Mouse (Mus musculus): ENCODE data around the gene Clcn5. TPM values are rescaled to one million over a fixed set of nuclear protein-coding genes. Genes with fewer than 3 reads are reported as not detected.

The Clcn5 gene
- polyA plus RNA-seq, 1 experiment: 21.2 TPM

GRCm38 (mm10) chrX:7292151-7292768 is 26.9 kb downstream of the Clcn5 start:
- TF ChIP-seq POLR2A (IDR thresholded peaks at IDR 0.05; ENCODE audit: borderline replicate concordance, low read depth, low read length): no peak
- no peak for TF ChIP-seq CTCF (IDR thresholded peaks at IDR 0.05; ENCODE audit: low read depth, low read length)
- H3K27ac ChIP-seq (ENCODE audit: insufficient read depth, low read depth, low read length): peak overlapping the region; percentile 93
- H3K4me1 ChIP-seq (ENCODE audit: control insufficient read depth, insufficient read depth, low read length): peaks cover 29% of the 10 kb centered on the region

GRCm38 (mm10) chrX:7288976-7289375 is 30.2 kb downstream of the Clcn5 start:
- no peak for TF ChIP-seq POLR2A (IDR thresholded peaks at IDR 0.05; ENCODE audit: borderline replicate concordance, low read depth, low read length)
- no peak for TF ChIP-seq CTCF (IDR thresholded peaks at IDR 0.05; ENCODE audit: low read depth, low read length)

More at GRCm38 (mm10) chrX:7292151-7292768, 26.9 kb downstream of the Clcn5 start:
- no peak overlapping the region for H3K4me3 ChIP-seq (ENCODE audit: insufficient read depth, low read length)

GRCm38 (mm10) chrX:7287051-7287734 is 32.0 kb downstream of the Clcn5 start:
- H3K27ac ChIP-seq (ENCODE audit: insufficient read depth, low read depth, low read length): no peak overlapping the region
- TF ChIP-seq CTCF (IDR thresholded peaks at IDR 0.05; ENCODE audit: low read depth, low read length): no peak
- no peak for TF ChIP-seq POLR2A (IDR thresholded peaks at IDR 0.05; ENCODE audit: borderline replicate concordance, low read depth, low read length)
- no peak overlapping the region for H3K4me3 ChIP-seq (ENCODE audit: insufficient read depth, low read length)
- H3K4me1 ChIP-seq (ENCODE audit: control insufficient read depth, insufficient read depth, low read length): peaks cover 17% of the 10 kb centered on the region

More at GRCm38 (mm10) chrX:7288976-7289375, 30.2 kb downstream of the Clcn5 start:
- H3K4me3 ChIP-seq (ENCODE audit: insufficient read depth, low read length): no peak overlapping the region
- H3K27ac ChIP-seq (ENCODE audit: insufficient read depth, low read depth, low read length): peak overlapping the region; percentile 73
- peaks cover 28% of the 10 kb centered on the region for H3K4me1 ChIP-seq (ENCODE audit: control insufficient read depth, insufficient read depth, low read length)

- TF ChIP-seq POLR2A (IDR thresholded peaks at IDR 0.05; ENCODE audit: borderline replicate concordance, low read depth, low read length): no peak
- TF ChIP-seq CTCF (IDR thresholded peaks at IDR 0.05; ENCODE audit: low read depth, low read length): no peak
- no peaks in the 10 kb centered on the region for H3K4me1 ChIP-seq (ENCODE audit: control insufficient read depth, insufficient read depth, low read length)
- H3K4me3 ChIP-seq (ENCODE audit: insufficient read depth, low read length): no peak overlapping the region
- H3K27ac ChIP-seq (ENCODE audit: insufficient read depth, low read depth, low read length): no peak overlapping the region
These were observed 36.5 kb downstream of the Clcn5 start for GRCm38 (mm10) chrX:7282636-7283035.

GRCm38 (mm10) chrX:7279722-7280121 is 39.4 kb downstream of the Clcn5 start:
- H3K4me3 ChIP-seq (ENCODE audit: insufficient read depth, low read length): no peak overlapping the region
- no peaks in the 10 kb centered on the region for H3K4me1 ChIP-seq (ENCODE audit: control insufficient read depth, insufficient read depth, low read length)
- TF ChIP-seq CTCF (IDR thresholded peaks at IDR 0.05; ENCODE audit: low read depth, low read length) (no peak), POLR2A (IDR thresholded peaks at IDR 0.05; ENCODE audit: borderline replicate concordance, low read depth, low read length) (no peak)

GRCm38 (mm10) chrX:7276564-7276963 is 42.6 kb downstream of the Clcn5 start:
- Histone ChIP-seq H3K4me1 (ENCODE audit: control insufficient read depth, insufficient read depth, low read length) (no peaks in the 10 kb centered on the region), H3K27ac (ENCODE audit: insufficient read depth, low read depth, low read length) (no peak overlapping the region), H3K4me3 (ENCODE audit: insufficient read depth, low read length) (no peak overlapping the region)
- TF ChIP-seq CTCF (IDR thresholded peaks at IDR 0.05; ENCODE audit: low read depth, low read length): no peak
- TF ChIP-seq POLR2A (IDR thresholded peaks at IDR 0.05; ENCODE audit: borderline replicate concordance, low read depth, low read length): no peak

More at GRCm38 (mm10) chrX:7279722-7280121, 39.4 kb downstream of the Clcn5 start:
- no peak overlapping the region for H3K27ac ChIP-seq (ENCODE audit: insufficient read depth, low read depth, low read length)

GRCm38 (mm10) chrX:7261149-7261548 is 58.0 kb downstream of the Clcn5 start:
- H3K4me1 ChIP-seq (ENCODE audit: control insufficient read depth, insufficient read depth, low read length): peaks cover 11% of the 10 kb centered on the region
- TF ChIP-seq CTCF (IDR thresholded peaks at IDR 0.05; ENCODE audit: low read depth, low read length) (no peak), POLR2A (IDR thresholded peaks at IDR 0.05; ENCODE audit: borderline replicate concordance, low read depth, low read length) (no peak)
- no peak overlapping the region for H3K4me3 ChIP-seq (ENCODE audit: insufficient read depth, low read length)
- H3K27ac ChIP-seq (ENCODE audit: insufficient read depth, low read depth, low read length): no peak overlapping the region

GRCm38 (mm10) chrX:7260400-7261113 is 58.6 kb downstream of the Clcn5 start:
- Histone ChIP-seq H3K4me3 (ENCODE audit: insufficient read depth, low read length) (no peak overlapping the region), H3K4me1 (ENCODE audit: control insufficient read depth, insufficient read depth, low read length) (peaks cover 13% of the 10 kb centered on the region), H3K27ac (ENCODE audit: insufficient read depth, low read depth, low read length) (no peak overlapping the region)
- TF ChIP-seq POLR2A (IDR thresholded peaks at IDR 0.05; ENCODE audit: borderline replicate concordance, low read depth, low read length) (no peak), CTCF (IDR thresholded peaks at IDR 0.05; ENCODE audit: low read depth, low read length) (no peak)

GRCm38 (mm10) chrX:7259718-7260117 is 59.4 kb downstream of the Clcn5 start:
- no peak overlapping the region for H3K4me3 ChIP-seq (ENCODE audit: insufficient read depth, low read length)
- peaks cover 13% of the 10 kb centered on the region for H3K4me1 ChIP-seq (ENCODE audit: control insufficient read depth, insufficient read depth, low read length)
- H3K27ac ChIP-seq (ENCODE audit: insufficient read depth, low read depth, low read length): no peak overlapping the region
- TF ChIP-seq POLR2A (IDR thresholded peaks at IDR 0.05; ENCODE audit: borderline replicate concordance, low read depth, low read length): no peak
- TF ChIP-seq CTCF (IDR thresholded peaks at IDR 0.05; ENCODE audit: low read depth, low read length): no peak

All from bone marrow macrophage, adult 2 months (primary cell).